Mouse (Mus musculus) gastrocnemius, adult 8-10 months (tissue): Measurements from ENCODE around the gene Fkbp5. TPM values are rescaled to one million over a fixed set of nuclear protein-coding genes. Genes with fewer than 3 reads are reported as not detected.

Experiments used
- DNase-seq, 2 experiments: peaks; one replicate each; pipeline ENCODE4 v3.0.0; 2022; ENCODE audit warnings: low spot score in 2 of 2
- total RNA-seq, 4 experiments: library from RNA; stranded (reverse); gene quantifications; 2 replicates each; pipeline ENCODE4 v1.2.4; 2022

The Fkbp5 gene
- total RNA-seq, 4 experiments from 2014 or later: 39.2 to 148 (median 53.2) TPM

DNA sequence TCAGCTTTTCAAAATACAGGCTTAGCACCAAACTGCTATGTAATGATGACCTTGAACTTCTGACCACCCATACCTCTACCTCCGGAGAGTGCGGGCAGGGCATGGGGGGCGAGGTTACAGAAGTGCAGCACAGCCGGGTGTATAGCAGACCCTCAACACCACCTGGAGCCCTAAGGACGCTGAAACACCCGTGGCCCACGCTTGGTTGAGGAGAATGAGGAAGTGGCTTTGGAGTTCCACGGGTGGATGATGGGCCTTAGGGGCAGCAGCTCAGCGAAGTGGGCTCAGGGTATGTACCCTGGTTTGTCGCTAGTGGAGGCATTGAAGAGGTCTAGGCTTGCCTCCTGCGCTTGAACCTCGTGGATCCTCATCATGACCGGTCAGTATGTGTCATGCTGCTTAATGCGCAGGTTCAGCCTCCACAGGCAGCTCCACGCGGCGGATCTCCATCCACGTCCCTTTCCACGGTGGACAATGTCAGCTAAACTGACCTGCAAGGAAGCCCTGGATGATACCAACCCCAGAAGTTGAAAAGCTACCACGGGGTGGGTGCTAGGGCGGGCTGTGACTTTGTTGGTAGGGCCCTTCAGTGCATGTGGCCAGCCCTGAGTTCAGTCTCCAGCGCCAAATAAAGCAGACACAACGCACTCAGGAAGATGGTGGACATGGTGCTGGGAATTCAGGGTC, 6.8 kb upstream of the Fkbp5 start:
- DNase-seq: no peak

DNA sequence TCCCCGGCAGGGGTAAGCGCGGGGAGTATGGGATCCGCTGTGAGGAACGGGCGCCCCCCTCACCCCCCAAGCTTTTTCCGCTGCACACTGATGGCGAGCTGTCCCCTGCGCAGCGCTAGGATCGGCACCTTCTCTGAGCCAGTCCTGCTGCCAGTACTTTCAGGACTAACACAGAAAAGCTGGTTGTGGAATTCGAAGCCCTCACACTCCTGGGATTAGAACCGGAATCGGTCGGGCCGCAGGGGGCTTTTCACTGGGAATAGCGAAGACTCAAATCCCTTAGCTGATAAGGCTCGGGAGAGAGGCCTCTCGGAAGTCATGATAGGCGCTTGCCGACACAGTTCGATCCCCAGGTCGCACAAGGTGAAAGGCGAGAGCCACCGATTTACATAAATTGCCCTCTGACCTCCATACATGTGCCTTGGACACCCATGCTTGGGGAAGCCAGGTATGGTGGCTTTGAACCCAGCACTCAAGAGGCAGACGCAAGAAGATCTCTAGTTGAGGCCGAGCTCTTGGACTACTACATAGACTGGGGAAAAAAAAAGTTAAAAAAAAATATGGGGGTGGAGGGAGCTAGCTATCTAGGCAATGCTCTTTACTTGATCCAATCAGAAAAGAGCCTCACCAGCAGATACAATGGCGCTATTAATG, 6.2 kb upstream of the Fkbp5 start:
- no peak for DNase-seq

DNA sequence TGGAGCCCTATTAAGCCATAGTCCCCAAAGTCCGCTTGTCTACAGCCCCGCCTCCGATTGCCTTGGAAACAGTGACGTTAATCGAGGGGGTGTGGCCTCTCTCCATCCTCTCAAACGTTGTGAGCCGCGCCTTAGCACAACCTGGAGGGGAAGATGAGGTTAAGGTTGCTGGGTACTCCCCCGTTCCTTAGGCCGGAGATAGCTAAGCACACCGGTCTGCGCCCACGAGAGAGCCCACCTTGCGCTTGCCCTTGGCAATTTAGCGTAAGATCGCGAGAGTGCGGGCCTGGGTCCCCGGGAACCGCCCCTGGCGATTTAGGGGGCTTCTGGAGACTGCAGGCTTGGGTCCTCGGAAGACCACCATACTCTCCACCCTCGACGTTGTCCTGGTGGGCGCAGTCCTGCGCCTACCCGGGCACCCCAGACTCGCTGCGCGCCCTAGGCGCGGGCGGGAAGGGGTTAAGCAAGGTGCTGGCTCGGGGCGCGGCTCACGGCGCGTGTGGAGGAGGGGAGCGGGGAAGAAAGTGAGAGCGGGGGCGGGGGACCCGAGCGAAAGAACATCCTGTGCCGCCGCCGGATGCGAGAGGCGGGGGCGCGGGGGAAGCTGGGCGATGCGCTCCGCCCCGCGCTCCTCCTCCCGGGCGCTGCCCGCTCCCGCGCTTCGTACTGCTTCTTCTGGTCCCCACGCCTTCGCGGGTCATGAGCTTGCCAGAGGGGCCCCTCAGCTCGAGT, 5.5 kb upstream of the Fkbp5 start:
- peak; percentile 89 to 96 for DNase-seq

DNA sequence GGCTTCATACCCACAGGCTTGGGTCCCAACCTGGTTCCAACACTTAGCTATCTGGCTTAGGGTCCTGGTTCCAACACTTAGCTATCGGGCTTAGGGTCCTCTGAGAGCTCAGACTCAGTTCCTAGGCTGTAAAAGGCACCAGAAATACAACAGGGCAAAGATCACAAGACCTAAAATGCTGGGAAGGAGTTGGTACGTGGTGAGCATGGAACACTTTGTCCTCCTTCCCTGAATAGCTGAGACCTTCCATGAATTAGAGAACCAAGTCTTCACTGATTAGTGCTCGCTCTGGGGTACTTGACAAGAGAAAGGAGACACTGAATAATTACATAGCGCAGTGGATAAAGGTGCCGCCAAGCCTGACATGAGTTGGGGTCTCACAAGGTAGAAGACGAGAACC, 4.6 kb upstream of the Fkbp5 start:
- DNase-seq: peak in 1 of 2 experiments; percentile 14

DNA sequence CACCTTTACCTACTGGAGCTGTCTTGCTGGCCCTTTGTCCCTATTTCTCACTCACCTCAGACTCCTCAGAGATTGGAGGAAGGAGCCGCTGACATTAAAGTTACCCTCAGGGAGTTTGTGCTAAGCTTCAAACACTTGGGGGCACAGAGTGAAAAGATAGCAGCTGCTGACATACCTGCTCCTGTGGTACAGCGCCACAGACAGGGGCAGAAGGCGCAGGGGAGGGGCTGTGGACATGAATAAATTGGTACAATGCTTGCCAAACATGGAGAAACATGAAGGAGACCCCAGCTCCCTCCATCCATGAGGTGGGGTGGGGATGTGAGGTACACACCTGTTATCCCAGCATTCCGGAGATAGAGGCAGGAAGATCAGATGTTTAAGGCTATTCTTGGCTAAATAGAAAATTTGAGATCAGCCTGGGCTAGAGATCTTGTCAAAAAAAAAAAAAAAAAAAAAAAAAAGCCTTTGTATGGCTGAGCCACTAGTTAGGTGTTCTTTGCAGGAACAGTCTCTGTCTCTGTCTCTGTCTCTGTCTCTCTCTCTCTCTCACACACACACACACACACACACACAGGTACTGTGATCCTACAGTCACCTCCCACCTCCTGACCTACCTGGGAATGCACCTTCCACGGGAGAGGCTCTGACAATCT, 3.9 kb upstream of the Fkbp5 start:
- DNase-seq: no peak

DNA sequence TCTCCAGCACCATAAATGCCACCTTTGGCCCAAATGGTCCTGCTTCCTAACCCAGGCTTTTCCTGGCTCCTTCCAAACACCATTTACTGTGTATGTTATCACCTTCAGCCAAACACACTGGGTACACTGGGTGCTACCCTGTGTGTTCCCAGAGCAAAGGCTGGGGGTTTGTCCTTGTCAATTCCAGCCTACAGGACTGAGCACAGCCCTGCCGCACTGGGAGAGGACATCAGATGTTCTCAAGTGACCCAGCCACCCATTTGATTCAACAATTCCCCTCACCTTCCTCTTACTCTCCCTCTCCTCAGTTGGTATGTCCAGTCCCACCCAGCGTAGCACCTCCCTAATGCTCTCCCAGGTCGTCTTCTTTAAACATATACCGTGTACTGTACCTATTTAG, 3.2 kb upstream of the Fkbp5 start:
- no peak for DNase-seq

DNA sequence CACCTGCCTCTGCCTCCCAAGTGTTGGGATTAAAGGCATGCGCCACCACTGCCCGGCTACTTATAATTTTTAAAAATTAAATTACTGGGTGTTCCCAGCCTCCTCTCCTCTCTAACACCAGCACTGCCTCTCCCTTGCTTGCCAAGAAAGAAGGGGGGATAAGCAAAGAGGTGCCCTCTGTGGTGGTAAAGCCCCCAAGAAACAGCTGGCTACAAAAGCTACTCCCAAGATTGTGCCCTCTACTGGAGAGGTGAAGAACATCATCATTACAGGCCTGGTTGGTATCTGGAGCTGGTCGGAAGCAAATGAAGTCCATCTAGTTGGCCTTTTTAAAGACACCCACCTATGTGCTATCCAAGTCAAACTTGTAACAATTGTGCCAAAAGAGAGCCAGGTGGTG, 2.5 kb upstream of the Fkbp5 start:
- DNase-seq: no peak

DNA sequence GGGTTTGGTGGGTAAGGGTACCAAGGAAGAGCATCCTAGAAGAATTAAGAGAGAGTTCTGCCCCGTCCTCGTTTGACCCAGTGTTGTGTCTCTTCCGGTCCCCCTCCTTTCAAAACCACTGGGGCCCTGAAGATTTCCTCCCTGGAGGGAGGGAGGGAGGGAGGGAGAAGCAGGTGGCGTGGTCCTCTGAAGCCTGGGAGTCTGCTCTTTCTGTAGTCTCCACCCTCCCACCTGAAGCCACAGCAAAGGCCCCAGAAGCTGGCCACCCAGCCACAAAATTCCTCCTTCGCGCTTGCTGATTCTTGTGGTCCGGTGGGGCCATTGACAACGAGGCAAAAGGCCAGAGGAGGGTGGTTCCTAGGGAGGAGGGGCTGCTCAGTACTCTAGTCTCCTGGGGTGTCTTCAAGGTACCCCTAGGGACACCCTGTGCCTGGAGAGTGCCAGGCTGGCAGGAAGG, 1.3 kb upstream of the Fkbp5 start:
- DNase-seq: peak; percentile 41 to 65

DNA sequence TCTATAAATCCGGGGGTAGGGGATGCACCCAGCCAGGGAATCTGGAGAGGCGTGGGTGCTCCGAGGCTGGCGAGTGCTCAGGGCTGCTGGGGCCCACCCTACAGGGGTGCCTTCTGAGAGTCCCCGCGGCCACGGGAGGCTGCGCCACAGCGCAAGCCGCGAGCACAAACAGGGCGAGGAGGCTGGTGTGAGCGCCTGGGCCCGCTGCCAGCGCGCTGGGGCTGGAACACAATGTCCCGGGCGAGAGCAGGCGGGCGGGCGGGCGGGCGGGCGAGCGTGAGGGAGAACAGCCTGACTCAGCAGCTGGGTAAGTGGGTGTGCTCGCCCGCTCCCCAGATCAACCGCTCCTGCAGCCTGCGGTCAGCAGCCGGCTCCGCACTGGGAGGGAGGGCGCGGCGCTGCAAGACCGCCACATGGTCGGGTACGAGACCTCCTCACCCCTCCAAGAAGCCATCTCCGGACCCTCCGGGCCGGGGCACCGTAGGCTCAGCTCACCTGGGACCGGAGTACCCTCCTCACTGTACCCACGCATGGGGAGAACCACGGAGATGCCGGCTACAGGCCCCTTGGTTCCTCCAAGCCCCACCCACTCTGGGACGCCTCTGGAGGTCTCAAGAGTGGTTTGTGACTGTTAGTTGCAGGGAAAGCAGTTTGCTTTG, 758 bp upstream of the Fkbp5 start:
- DNase-seq: peak; percentile 94 to 95

DNA sequence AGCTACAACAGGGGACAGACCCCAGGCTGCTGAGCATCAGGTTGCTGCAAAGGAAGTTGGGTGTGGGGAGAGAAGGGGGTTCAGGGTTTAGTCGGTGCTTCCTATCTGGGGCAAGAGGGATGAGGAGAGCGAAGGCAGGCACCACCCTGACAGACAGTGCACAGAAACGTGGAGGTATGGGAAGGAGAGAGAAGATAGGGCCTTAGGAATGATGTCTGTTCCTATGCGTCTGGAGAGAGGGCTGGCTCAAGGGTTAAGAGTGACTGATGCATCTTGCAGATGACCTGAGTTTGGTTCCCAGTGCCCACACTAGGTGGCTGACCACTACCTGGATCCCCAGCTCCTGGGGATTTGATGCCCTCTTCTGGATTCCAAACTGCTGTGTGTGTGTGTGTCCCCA, 446 bp downstream of the Fkbp5 start:
- DNase-seq: no peak

DNA sequence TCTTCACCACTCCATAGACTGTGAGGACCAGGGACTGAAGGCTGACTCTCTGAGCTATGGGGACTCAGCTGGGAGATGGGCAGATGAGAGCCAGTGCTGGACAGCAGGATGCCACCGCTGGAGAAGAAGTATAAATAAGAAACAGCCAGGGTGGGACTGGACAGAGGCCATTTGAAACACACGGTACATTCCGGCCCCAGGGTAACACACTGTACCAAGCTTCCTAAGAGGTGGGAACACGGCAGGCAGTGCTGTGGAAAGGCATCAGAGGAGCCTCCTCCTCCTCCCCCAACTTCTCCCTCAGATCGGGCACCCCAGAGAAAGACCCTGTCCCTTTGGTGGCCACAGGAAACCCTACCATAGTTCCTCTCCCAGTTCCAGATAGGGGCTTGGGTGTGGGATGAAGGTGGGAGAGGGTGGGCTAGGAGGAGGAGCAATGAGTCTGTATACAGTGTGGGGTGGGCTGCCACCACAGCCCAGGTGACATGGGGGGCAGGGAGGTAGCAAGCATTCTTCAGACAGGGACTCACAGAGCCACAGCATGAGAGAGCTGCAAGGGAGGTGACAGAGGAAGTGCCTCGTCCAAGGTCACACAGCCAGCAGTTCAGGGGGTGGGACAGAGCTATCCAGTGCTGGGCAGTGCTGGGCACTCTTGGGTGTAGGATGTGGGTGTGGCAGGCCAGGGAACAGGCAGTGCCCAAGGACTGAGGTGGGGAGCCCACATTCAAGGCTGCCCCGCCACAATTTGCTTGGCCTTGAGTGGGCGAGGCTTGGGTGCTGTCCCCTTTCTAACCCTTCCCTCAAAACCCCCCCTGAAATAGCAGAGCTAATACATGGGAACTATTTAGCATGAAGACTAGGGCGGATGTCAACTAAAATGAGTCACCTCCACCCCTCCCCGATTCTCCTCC, 1.6 kb downstream of the Fkbp5 start:
- DNase-seq: peak; percentile 53 to 56

DNA sequence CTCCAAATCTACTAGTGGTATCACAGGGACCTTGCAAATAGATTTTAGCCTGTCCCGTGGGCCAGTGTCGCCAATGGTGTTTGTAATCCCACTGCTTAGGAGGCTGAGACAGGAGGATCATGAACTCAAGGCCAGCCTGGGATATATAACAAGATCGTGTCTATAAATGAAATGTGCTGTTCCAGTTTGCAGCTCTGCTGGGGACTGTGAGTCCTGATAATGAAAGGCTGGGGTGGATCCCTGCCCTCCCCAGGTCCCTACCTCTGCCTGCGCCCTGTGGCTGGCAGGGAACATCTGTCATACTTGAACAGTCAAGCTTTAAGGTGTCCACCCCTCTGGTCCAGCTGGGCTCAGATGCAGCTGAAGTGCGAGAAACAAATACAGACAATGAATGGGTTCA, 2.8 kb downstream of the Fkbp5 start:
- no peak for DNase-seq

DNA sequence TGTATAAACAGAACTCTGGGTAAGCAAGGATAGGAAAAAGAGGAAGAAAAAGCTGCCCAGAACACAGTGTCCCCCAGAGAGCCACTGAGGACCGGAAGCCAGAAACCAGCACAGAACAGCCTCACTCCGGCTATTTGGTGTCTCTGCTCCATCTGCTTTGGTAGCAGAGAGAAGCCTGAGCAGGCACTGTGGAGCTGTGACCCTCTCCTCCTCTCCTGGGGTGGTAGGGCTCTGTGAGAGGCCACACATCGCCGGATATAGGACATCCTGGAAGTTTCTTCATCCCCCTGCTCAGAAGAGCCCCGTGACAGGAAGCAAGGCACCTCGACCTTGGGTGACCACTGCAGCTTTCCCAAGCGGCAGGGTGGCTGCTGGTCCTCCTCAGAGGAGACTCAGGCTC, 3.5 kb downstream of the Fkbp5 start:
- DNase-seq: peak in 1 of 2 experiments; percentile 20

DNA sequence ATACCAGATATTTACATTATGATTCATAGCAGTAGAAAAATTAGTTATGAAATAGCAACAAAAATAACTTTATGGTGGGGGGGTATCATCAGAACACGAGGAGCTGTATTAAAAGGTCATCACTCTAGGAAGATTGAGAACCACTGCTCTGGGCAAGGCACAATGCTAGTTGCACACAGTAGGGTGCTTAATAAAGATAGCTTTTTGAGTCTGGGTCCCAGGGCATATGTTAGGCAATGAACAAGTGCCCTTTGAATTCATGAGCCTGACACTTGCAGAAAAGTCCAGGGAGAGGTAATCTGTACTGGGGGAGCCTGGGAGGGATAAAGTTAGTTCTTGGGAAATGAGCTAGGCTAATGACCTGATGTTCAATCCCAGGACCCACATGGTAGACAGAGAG, 4.0 kb downstream of the Fkbp5 start:
- DNase-seq: no peak

DNA sequence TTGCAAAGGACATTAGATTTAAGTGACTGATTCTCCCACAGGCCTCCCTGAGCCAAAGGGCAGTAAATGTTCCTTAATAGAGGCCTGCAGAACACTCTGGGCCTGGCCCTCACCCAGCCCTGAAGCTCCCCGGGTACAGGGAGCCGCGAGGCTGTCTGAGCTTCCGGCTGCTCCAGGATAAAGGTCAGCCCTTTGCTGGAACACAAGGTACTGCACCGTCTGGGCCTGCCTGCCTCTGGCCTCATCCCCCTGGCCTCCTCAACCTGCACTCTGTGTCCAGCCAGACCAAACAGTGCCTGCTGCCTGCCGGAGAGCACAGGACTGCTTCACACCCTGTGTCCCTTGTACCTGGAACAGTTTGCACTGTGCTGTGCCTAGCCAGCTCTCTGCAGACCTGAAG, 4.6 kb downstream of the Fkbp5 start:
- peak; percentile 80 to 88 for DNase-seq

DNA sequence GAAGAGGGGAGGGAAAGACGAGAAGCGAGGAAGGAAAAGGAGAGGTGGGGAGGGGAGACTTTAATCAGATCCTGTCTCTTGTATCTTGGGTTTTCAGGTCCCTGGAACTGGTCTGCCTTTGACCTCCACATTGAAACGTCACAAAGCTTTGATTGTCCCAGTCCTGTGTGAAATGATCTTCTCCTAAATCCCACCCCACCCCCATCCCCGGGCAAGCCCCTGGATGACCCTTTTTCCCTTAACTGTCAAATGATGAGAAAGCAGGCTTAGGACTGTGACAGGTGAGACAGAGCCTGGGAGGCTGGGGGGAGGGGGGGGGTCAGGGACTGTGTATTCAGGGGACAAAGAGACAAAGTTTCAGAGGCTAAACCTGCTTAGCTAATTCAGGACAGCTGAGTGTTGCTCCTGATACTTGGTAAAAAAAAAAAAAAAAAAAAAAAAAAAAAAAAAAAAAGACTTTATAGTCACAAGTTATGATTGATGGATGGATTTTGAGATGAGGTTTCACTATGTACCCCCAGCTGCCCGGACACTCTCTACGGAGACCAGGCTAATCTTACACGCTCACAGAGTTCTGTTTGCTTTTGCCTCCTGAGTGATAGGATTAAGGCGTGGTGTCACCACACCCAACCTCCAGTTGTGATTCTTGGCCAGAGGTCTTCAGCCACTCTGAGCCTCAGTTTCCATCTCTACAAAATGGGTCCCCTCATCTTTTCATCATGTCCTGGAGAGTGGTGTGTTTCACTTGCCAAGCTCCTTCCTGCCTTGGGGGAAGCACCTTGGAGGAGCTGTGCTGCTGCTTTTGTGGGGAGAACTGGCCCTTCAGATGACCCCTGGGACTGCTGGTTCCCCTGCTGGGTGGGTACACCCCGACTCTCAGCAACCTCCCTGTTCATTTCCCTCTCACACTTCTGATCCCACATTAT, 5.4 kb downstream of the Fkbp5 start:
- no peak for DNase-seq

DNA sequence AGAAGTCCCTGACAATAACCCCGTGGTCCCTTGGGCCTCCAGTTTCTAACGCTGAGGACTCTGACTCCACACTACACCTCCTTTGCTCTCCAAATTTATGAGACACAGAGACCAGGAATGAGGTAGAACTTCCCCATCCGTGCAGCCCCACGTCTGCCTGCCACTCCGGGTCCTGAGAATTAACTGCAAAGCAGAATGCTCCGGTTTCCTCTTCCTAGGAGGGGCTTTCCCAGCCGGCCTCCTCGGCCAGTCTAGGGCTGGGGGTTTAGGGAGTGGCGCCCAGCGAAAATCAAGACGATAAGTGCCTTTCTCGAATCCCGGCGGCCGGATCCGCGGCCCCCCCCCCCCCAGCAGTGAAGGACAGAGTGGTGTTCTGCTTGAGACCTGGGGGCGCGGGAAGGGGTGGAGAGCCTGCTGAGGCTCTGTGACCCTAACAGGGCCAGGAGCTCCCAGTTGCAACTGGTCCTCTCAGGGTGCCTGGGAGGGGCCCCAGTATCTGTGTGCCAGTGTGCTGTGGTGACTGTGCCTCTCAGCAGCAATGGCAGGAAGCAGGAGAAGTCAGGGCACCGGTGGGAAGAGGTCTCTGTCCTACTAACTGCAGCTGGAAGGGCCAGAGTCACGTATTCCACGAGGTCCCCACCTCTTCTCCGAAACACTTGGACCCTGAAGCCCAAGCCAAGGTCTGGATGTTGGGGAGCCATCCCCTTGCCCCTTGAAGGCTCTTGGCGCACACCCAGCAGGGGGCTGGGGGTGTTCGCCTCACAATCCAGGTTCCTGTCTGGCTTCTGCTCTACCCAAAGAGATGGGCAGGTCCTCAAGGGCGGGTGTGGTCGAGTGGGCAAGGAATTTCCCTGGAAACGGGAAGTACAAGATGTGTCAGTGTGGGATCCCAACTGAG, 6.6 kb downstream of the Fkbp5 start:
- DNase-seq: no peak

DNA sequence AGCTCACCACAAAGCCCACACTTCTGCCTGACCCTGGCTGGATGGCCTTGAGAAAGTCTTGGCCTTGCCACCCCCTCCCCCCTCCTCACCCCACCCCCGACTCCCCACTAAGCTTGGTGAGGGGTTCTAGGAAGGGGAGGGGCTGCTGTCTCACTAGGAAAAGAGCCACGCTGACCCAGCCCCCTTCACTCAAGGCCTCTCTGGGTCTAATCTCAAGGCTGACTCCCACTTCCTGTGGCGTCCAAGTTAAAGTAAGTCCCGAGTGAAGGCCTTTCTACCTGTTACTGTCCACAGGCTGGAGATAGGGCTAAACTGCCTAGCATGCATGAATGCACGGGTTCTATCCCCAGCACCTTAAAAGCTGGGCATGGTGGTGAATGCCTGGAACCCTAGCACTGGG, 9.8 kb downstream of the Fkbp5 start:
- DNase-seq: no peak
